Mouse (Mus musculus) testis, adult 2 months (tissue): Measurements from ENCODE around the gene Ms4a4a. TPM values are rescaled to one million over a fixed set of nuclear protein-coding genes. Genes with fewer than 3 reads are reported as not detected.

Experiments used
- H3K27ac ChIP-seq: fragments of 200-500 bp; 2 replicates; pipeline ENCODE4 v1.5.1; 2012; ENCODE audit warnings: low read depth, low read length; ENCODE audit not compliant: control insufficient read depth, insufficient read depth
- H3K27me3 ChIP-seq: fragments of 200-500 bp; 2 replicates; pipeline ENCODE4 v1.6.1; 2012; ENCODE audit warnings: mild to moderate bottlenecking, low read length, moderate library complexity; ENCODE audit not compliant: control insufficient read depth, insufficient read depth
- H3K36me3 ChIP-seq: fragments of 200-500 bp; 2 replicates; pipeline ENCODE4 v1.6.1; 2012; ENCODE audit warnings: mild to moderate bottlenecking, low read length; ENCODE audit not compliant: control insufficient read depth, insufficient read depth
- H3K4me1 ChIP-seq: fragments of 200-500 bp; 2 replicates; pipeline ENCODE4 v1.6.1; 2012; ENCODE audit warnings: low read length; ENCODE audit not compliant: control insufficient read depth, insufficient read depth
- H3K4me3 ChIP-seq: fragments of 200-500 bp; 2 replicates; pipeline ENCODE4 v1.5.1; 2012; ENCODE audit warnings: low read depth, mild to moderate bottlenecking, low read length, moderate library complexity, mixed read lengths; ENCODE audit not compliant: control insufficient read depth
- CTCF ChIP-seq: fragments of 200-500 bp; IDR thresholded peaks from 2 replicates; pipeline ENCODE4 v1.5.1; 2012; ENCODE audit warnings: low read depth, mild to moderate bottlenecking, inconsistent platforms, low read length, moderate library complexity; ENCODE audit not compliant: control insufficient read depth, insufficient read depth, insufficient replicate concordance
- POLR2A ChIP-seq: fragments of 200-500 bp; IDR thresholded peaks from 2 replicates; pipeline ENCODE4 v1.6.1; 2012; ENCODE audit warnings: low read depth, mild to moderate bottlenecking, inconsistent platforms, low read length, moderate library complexity; ENCODE audit not compliant: control insufficient read depth
- polyA plus RNA-seq: library from polyadenylated mRNA; depleted of rRNA; stranded (reverse); fragments of >200 nt; gene quantifications from 2 replicates; pipeline ENCODE4 v1.2.3, GENCODE M21; 2012; rRNA removed

Ms4a4a gene
- polyA plus RNA-seq, 1 experiment = 0.48 TPM

DNA sequence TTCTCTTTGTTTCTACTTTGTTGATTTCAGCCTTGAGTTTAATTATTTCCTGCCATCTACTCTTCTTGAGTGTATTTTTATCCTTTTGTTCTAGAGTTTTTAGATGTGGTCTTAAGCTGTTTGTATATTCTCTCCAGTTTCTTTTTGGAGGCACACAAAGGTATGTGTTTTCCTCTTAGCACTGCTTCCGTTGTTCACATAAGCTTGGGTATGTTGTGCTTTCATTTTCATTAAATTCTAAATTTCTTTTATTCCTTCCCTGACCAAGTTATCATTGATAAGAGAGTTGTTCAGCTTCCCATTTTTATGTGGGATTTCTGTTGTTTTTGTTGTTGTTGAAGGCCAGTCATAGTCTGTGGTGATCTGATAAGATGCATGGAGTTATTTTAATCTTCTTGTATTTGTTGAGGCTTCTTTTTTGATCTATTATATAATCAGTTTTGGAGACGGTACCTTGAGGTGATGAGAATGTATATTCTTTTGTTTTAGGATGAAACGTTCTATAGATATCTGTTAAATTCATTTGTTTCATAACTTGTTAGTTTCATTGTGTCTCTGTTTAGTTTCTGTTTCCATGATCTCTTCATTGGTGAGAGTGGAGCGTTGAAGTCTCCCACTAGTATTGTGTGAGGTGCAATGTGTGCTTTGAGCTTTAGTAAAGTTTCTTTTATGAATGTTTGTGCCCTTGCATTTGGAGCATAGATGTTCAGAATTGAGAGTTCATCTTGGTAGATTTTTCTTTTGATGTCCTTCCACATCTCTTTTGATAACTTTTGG is 59.9 kb downstream of the Ms4a4a start:
- H3K27ac ChIP-seq = no peak overlapping the region
- no peak for TF ChIP-seq CTCF
- TF ChIP-seq POLR2A = no peak
- no peaks in the 10 kb centered on the region for H3K4me1 ChIP-seq
- H3K36me3 ChIP-seq = no peaks in the 10 kb centered on the region
- H3K4me3 ChIP-seq = no peak overlapping the region
- no peaks in the 10 kb centered on the region for H3K27me3 ChIP-seq

Other genes with a start within 250 kb of the Ms4a4a start
- 408 and 421 TPM in 2 replicates for gene 1700017D01Rik, start 244.6 kb upstream of the Ms4a4a start, polyA plus RNA-seq
- 57.2 and 77.8 TPM in 2 replicates for gene 1700025F22Rik, start 210.2 kb upstream of the Ms4a4a start, polyA plus RNA-seq
- gene Ms4a13, start 178.8 kb upstream of the Ms4a4a start, polyA plus RNA-seq = 103 and 113 TPM in 2 replicates
- not detected in 2 replicates for gene Ms4a12, start 143.1 kb upstream of the Ms4a4a start, polyA plus RNA-seq
- 0.05 and 0.09 TPM in 2 replicates for gene Ms4a1, start 109.3 kb upstream of the Ms4a4a start, polyA plus RNA-seq
- gene Ms4a5, start 91.7 kb upstream of the Ms4a4a start, polyA plus RNA-seq = 130 and 181 TPM in 2 replicates
- 142 and 184 TPM in 2 replicates for gene Ms4a14, start 61.1 kb upstream of the Ms4a4a start, polyA plus RNA-seq
- gene Ms4a7, start 39.4 kb upstream of the Ms4a4a start, polyA plus RNA-seq = 0.40 and 0.69 TPM in 2 replicates
- gene Ms4a4c, start 29.2 kb downstream of the Ms4a4a start, polyA plus RNA-seq = 0.26 TPM in 1 of 2 replicates, not detected in the other
- 1.9 TPM in 2 replicates for gene Ms4a4b, start 68.0 kb downstream of the Ms4a4a start, polyA plus RNA-seq
- 1.1 and 2.3 TPM in 2 replicates for gene Ms4a6c, start 93.8 kb downstream of the Ms4a4a start, polyA plus RNA-seq
- 1.9 and 3.8 TPM in 2 replicates for gene Gm8369, start 110.4 kb downstream of the Ms4a4a start, polyA plus RNA-seq
- gene Ms4a6b, start 141.0 kb downstream of the Ms4a4a start, polyA plus RNA-seq = 1.2 and 1.6 TPM in 2 replicates
- gene Ms4a4d, start 161.3 kb downstream of the Ms4a4a start, polyA plus RNA-seq = 1.8 and 2.3 TPM in 2 replicates
- gene Ms4a6d, start 229.3 kb downstream of the Ms4a4a start, polyA plus RNA-seq = 0.32 and 0.79 TPM in 2 replicates
- not detected in 2 replicates for gene Ms4a2, start 248.2 kb downstream of the Ms4a4a start, polyA plus RNA-seq